Mouse (Mus musculus): Measurements from ENCODE around the gene Gm10668. TPM values are rescaled to one million over a fixed set of nuclear protein-coding genes. Genes with fewer than 3 reads are reported as not detected.
"Not testable (repeated sequence)": the region's sequence is repeated elsewhere in the genome, so short reads cannot be mapped to it uniquely, and the experiment has no call there.

Gene Gm10668
- polyA plus RNA-seq (2012; rRNA removed) (not detected in 2 replicates), polyA plus RNA-seq (2014; fragmentation: Nextera tagmentation; extraction: Ambion mirVana) (not detected in 2 replicates)

DNA sequence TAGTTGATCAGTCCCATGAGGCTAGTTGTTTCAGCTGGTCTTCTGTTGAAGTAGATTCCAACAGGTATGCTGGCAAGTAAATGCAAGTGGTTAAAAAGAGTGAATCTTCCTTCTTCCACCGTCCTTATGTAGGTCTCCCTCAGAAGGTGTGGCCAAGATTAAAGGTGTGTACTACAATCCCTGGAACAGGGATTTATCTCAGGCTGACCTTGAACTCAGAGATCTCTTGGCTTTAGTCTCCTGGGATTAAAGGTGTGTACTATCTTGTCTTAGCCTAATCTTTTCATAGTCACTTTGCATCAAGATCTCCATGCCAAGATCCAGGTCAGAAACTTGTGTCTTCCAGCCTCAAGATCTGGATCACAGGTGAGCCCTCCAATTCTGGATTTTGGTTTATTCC, at the start of gene Gm10668:
TSS of gene Gm10668 (minus strand) at position 101 of the 400 bp plus-strand sequence.
- not testable (repeated sequence) for H3K4me3 ChIP-seq (ENCODE audit: insufficient read depth in 1 of 2, low read depth in 2 of 2, low read length in 2 of 2); H3K36me3 ChIP-seq (replicated peaks; ENCODE audit: control insufficient read depth, insufficient read depth, low read depth); ATAC-seq (ENCODE audit: insufficient read depth); H3K27me3 ChIP-seq (ENCODE audit: control insufficient read depth, insufficient read depth, low read length); H3K9ac ChIP-seq (replicated peaks); H3K27ac ChIP-seq; H3K4me1 ChIP-seq (replicated peaks; ENCODE audit: control insufficient read depth in 2 of 2, insufficient read depth in 2 of 2, low read length in 1 of 2); DNase-seq (ENCODE audit: low read depth in 3 of 3, low spot score in 3 of 3); H3K4me2 ChIP-seq (ENCODE audit: low read depth); H3K9me3 ChIP-seq (ENCODE audit: control insufficient read depth, low read length)
- no CpG with 5 or more reads among the region's 1 CpGs for WGBS (ENCODE audit: insufficient replicate concordance)

DNA sequence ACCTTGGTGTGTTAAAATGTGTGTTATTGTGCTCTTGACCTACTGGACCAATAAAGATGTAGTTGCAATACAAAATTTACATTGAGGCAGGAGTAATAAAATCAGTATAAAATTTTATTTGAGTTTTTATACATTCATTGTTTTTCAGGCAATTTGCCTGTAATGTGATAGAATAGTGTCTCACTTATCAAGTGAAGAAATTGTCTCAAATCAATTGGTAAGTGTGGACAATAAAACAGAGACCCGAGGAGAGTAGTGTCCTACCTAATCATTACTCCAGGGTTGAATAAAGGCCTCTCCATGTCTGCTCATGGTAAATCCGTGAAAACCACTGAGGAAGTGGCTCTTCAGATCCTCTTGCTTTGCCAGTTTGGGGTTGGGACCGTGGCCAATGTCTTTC, 40.5 kb upstream of the Gm10668 start, which contains the start of gene Vmn1r112:
TSS of gene Vmn1r112 (plus strand) at position 301 of the 400 bp plus-strand sequence.
- H3K4me2 ChIP-seq (ENCODE audit: low read depth); H3K4me1 ChIP-seq (replicated peaks; ENCODE audit: control insufficient read depth in 2 of 2, insufficient read depth in 2 of 2, low read length in 1 of 2); H3K9ac ChIP-seq (replicated peaks); H3K27ac ChIP-seq; H3K4me3 ChIP-seq (ENCODE audit: insufficient read depth in 1 of 2, low read depth in 2 of 2, low read length in 2 of 2); H3K9me3 ChIP-seq (ENCODE audit: control insufficient read depth, low read length); H3K27me3 ChIP-seq (ENCODE audit: control insufficient read depth, insufficient read depth, low read length); H3K36me3 ChIP-seq (replicated peaks; ENCODE audit: control insufficient read depth, insufficient read depth, low read depth); DNase-seq (ENCODE audit: low read depth in 3 of 3, low spot score in 3 of 3); ATAC-seq (ENCODE audit: insufficient read depth): not testable (repeated sequence)
- no CpG with 5 or more reads among the region's 3 CpGs for WGBS (ENCODE audit: insufficient replicate concordance)

DNA sequence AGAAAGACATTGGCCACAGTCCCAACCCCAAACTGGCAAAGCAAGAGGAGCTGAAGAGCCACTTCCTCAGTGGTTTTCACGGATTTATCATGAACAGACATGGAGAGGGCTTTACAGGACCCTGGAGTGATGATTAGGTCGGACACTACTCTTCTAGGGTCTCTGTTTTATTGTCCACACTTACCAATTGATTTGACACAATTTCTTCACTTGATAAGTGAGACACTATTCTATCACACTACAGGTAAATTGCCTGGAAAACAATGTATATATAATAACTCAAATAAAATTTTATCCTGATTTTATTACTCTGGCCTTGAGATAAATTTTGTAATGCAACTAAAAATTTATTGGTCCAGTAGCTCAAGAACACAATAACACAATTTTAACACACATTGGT, 27.3 kb downstream of the Gm10668 start, which contains the start of gene Vmn1r111:
TSS of gene Vmn1r111 (minus strand) at position 101 of the 400 bp plus-strand sequence.
- not testable (repeated sequence) for H3K36me3 ChIP-seq (replicated peaks; ENCODE audit: control insufficient read depth, insufficient read depth, low read depth); H3K27ac ChIP-seq; H3K9ac ChIP-seq (replicated peaks); ATAC-seq (ENCODE audit: insufficient read depth); H3K9me3 ChIP-seq (ENCODE audit: control insufficient read depth, low read length); H3K4me2 ChIP-seq (ENCODE audit: low read depth); H3K27me3 ChIP-seq (ENCODE audit: control insufficient read depth, insufficient read depth, low read length); DNase-seq (ENCODE audit: low read depth in 3 of 3, low spot score in 3 of 3); H3K4me1 ChIP-seq (replicated peaks; ENCODE audit: control insufficient read depth in 2 of 2, insufficient read depth in 2 of 2, low read length in 1 of 2); H3K4me3 ChIP-seq (ENCODE audit: insufficient read depth in 1 of 2, low read depth in 2 of 2, low read length in 2 of 2)
- WGBS (ENCODE audit: insufficient replicate concordance), result no CpG with 5 or more reads among the region's 2 CpGs

Other genes with a start within 250 kb of the Gm10668 start
- not detected in 2 replicates for gene Vmn1r103, start 220.1 kb downstream of the Gm10668 start, polyA plus RNA-seq (2012; rRNA removed)
- gene Vmn1r103, start 220.1 kb downstream of the Gm10668 start, polyA plus RNA-seq (2014; fragmentation: Nextera tagmentation; extraction: Ambion mirVana), result not detected in 2 replicates
- gene Vmn1r104, start 196.8 kb downstream of the Gm10668 start, polyA plus RNA-seq (2012; rRNA removed), result not detected in 2 replicates
- not detected in 2 replicates for gene Vmn1r104, start 196.8 kb downstream of the Gm10668 start, polyA plus RNA-seq (2014; fragmentation: Nextera tagmentation; extraction: Ambion mirVana)
- gene Gm5726, start 184.9 kb downstream of the Gm10668 start, polyA plus RNA-seq (2012; rRNA removed), result not detected in 2 replicates
- gene Gm5726, start 184.9 kb downstream of the Gm10668 start, polyA plus RNA-seq (2014; fragmentation: Nextera tagmentation; extraction: Ambion mirVana), result not detected in 2 replicates
- not detected in 2 replicates for gene Gm4141, start 154.4 kb downstream of the Gm10668 start, polyA plus RNA-seq (2012; rRNA removed)
- gene Gm4141, start 154.4 kb downstream of the Gm10668 start, polyA plus RNA-seq (2014; fragmentation: Nextera tagmentation; extraction: Ambion mirVana), result not detected in 2 replicates
- not detected in 2 replicates for gene Gm4513, start 131.6 kb downstream of the Gm10668 start, polyA plus RNA-seq (2012; rRNA removed)
- gene Gm4513, start 131.6 kb downstream of the Gm10668 start, polyA plus RNA-seq (2014; fragmentation: Nextera tagmentation; extraction: Ambion mirVana), result not detected in 2 replicates
- gene Vmn1r107, start 61.7 kb downstream of the Gm10668 start, polyA plus RNA-seq (2012; rRNA removed), result not detected in 2 replicates
- not detected in 2 replicates for gene Vmn1r107, start 61.7 kb downstream of the Gm10668 start, polyA plus RNA-seq (2014; fragmentation: Nextera tagmentation; extraction: Ambion mirVana)
- not detected in 2 replicates for gene Vmn1r111, start 27.4 kb downstream of the Gm10668 start, polyA plus RNA-seq (2012; rRNA removed)
- not detected in 2 replicates for gene Vmn1r111, start 27.4 kb downstream of the Gm10668 start, polyA plus RNA-seq (2014; fragmentation: Nextera tagmentation; extraction: Ambion mirVana)
- not detected in 2 replicates for gene Vmn1r112, start 40.6 kb upstream of the Gm10668 start, polyA plus RNA-seq (2012; rRNA removed)
- gene Vmn1r112, start 40.6 kb upstream of the Gm10668 start, polyA plus RNA-seq (2014; fragmentation: Nextera tagmentation; extraction: Ambion mirVana), result not detected in 2 replicates
- not detected in 2 replicates for gene Vmn1r113, start 56.7 kb upstream of the Gm10668 start, polyA plus RNA-seq (2012; rRNA removed)
- not detected in 2 replicates for gene Vmn1r113, start 56.7 kb upstream of the Gm10668 start, polyA plus RNA-seq (2014; fragmentation: Nextera tagmentation; extraction: Ambion mirVana)
- not detected in 2 replicates for gene Vmn1r114, start 81.6 kb upstream of the Gm10668 start, polyA plus RNA-seq (2012; rRNA removed)
- gene Vmn1r114, start 81.6 kb upstream of the Gm10668 start, polyA plus RNA-seq (2014; fragmentation: Nextera tagmentation; extraction: Ambion mirVana), result not detected in 2 replicates
- gene Vmn1r115, start 114.4 kb upstream of the Gm10668 start, polyA plus RNA-seq (2012; rRNA removed), result not detected in 2 replicates
- gene Vmn1r115, start 114.4 kb upstream of the Gm10668 start, polyA plus RNA-seq (2014; fragmentation: Nextera tagmentation; extraction: Ambion mirVana), result not detected in 2 replicates
- not detected in 2 replicates for gene Vmn1r116, start 141.6 kb upstream of the Gm10668 start, polyA plus RNA-seq (2012; rRNA removed)
- not detected in 2 replicates for gene Vmn1r116, start 141.6 kb upstream of the Gm10668 start, polyA plus RNA-seq (2014; fragmentation: Nextera tagmentation; extraction: Ambion mirVana)
- gene Vmn1r117, start 153.5 kb upstream of the Gm10668 start, polyA plus RNA-seq (2012; rRNA removed), result not detected in 2 replicates
- gene Vmn1r117, start 153.5 kb upstream of the Gm10668 start, polyA plus RNA-seq (2014; fragmentation: Nextera tagmentation; extraction: Ambion mirVana), result not detected in 2 replicates
- not detected in 2 replicates for gene Vmn1r118, start 181.7 kb upstream of the Gm10668 start, polyA plus RNA-seq (2012; rRNA removed)
- gene Vmn1r118, start 181.7 kb upstream of the Gm10668 start, polyA plus RNA-seq (2014; fragmentation: Nextera tagmentation; extraction: Ambion mirVana), result not detected in 2 replicates

Measured in liver, embryonic 14.5 days (tissue).